Mouse (Mus musculus): ENCODE results near the gene Vpreb3.

DNA sequence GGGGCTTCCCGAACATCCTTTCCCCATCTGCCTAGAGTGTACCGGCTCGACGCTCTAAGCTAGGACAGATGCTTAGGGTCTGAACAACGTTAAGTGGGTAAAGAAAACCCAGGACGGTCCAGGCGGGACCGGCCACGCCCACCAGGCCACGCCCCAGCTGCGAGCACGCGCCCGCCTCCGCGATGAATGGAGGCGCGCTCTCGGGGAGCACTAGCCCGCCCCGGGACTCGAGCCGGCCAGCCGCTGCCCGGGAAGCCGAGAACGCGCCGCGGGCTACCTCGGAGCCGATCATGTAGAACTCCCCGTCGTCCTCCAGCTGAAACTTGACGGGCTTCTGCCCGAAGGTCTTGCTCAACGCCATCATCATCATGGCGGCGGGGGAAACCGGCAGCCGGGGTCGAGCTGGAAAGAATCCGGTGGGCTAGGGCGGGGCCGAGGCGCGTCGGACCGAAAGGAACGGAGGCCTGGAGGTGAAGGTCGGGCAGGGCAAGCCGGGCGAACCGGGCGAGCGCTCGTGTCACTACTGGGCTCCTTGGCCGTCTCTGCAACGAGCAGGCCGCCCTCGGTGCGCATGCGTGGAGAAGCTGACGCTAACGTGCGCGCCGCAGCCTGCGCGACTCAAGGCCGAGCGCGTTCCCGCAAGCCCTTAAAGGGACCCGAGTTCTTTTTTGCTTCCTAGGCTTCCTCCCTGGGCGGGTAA, 21.7 kb upstream of the Vpreb3 start, which contains the start of gene Smarcb1:
- TF ChIP-seq CTCF (IDR thresholded peaks at IDR 0.05; ENCODE audit: low read depth) (no peak), EP300 (IDR thresholded peaks at IDR 0.05; ENCODE audit: low read depth) (no peak)
